In the genomic region with DNA sequence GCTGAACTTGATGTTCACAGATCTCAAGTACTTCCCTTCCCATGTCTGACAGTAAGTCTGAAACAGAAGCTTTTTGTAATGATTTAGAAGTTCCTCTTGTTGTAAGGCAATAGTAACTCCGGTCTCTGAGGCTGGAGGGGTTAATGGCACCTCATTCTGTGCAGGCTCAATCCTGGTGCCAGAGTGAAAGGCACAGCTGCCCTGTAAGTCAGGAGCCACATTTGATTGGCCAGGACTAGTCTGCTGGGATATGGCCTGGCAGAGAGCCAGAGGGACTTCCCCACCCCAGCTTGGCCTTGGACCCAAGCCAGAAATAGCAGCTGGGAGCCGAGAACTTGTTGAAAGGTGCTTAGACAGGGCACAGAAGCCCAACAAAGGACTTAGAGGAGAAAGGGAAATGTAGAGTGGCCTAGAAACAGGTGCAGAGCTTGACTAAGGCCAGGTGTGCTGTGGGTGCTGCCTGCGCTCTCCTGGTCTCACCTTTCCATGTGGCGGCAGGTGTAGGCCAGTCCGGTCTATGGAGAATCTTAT, we compare ENCODE assay signal across 8 mouse cellular contexts. TPM values are rescaled to one million over a fixed set of nuclear protein-coding genes. Genes with fewer than 3 reads are reported as not detected.
DNase-seq lines count a peak whose midpoint lies in the region; ATAC-seq lines count a peak whose summit lies in the region.

No protein-coding gene starts in this region.

- peak; percentile 84 for ATAC-seq in forebrain, embryonic 16.5 days
- ATAC-seq in lung, embryonic 16.5 days (ENCODE audit: low read depth): peak; percentile 96

- H3K4me3 ChIP-seq in forebrain, embryonic 16.5 days (replicated peaks; ENCODE audit: low read length): no peak overlapping the region
- H3K4me3 ChIP-seq in lung, embryonic 16.5 days (ENCODE audit: low read length): no peak overlapping the region

- H3K27me3 ChIP-seq in forebrain, embryonic 16.5 days (replicated peaks; ENCODE audit: control insufficient read depth, insufficient read depth, low read length): no peaks in the 10 kb centered on the region
- no peaks in the 10 kb centered on the region for H3K27me3 ChIP-seq in lung, embryonic 16.5 days (ENCODE audit: control insufficient read depth, insufficient read depth, low read depth, low read length)

- peaks cover 41% of the 10 kb centered on the region for H3K4me1 ChIP-seq in forebrain, embryonic 16.5 days (replicated peaks; ENCODE audit: control insufficient read depth, insufficient read depth, low read length)
- H3K4me1 ChIP-seq in lung, embryonic 16.5 days (replicated peaks; ENCODE audit: control insufficient read depth, insufficient read depth, low read length): peaks cover 22% of the 10 kb centered on the region

- DNase-seq in CD4-positive, CD25-positive, alpha-beta regulatory T cell, adult 2 months (ENCODE audit: low read depth, low spot score): peak; percentile 66
- DNase-seq in adrenal gland, postnatal 25 days: peak; percentile 83
- peak; percentile 84 for DNase-seq in heart, postnatal 36 days
- DNase-seq in layer of hippocampus, adult 8-10 months (ENCODE audit: low spot score in 2 of 2): peak; percentile 51 to 65
- peak; percentile 98 for DNase-seq in retina, postnatal 1 day
- peak; percentile 63 for DNase-seq in urinary bladder, adult 2 months (ENCODE audit: low spot score)

- peaks cover 19% of the 10 kb centered on the region; the same call in 1 of the 2 replicates for H3K36me3 ChIP-seq in forebrain, embryonic 16.5 days (ENCODE audit: control insufficient read depth, insufficient read depth)
- H3K36me3 ChIP-seq in lung, embryonic 16.5 days (ENCODE audit: control insufficient read depth, insufficient read depth, low read length): peaks cover 24% of the 10 kb centered on the region

- H3K9ac ChIP-seq in forebrain, embryonic 16.5 days (replicated peaks; ENCODE audit: low read depth, low read length): no peak overlapping the region
- no peak overlapping the region for H3K9ac ChIP-seq in lung, embryonic 16.5 days (ENCODE audit: low read length)

- peak overlapping the region; percentile 78 for H3K27ac ChIP-seq in forebrain, embryonic 16.5 days (ENCODE audit: low read length)
- H3K27ac ChIP-seq in lung, embryonic 16.5 days (ENCODE audit: low read length): peak overlapping the region; percentile 2; the same call in 1 of the 2 replicates

- WGBS in forebrain, embryonic 16.5 days: 26% methylated on average over 5 of the region's 5 CpGs
- WGBS in lung, embryonic 16.5 days: 33% methylated on average over 5 of the region's 5 CpGs

- H3K4me2 ChIP-seq in forebrain, embryonic 16.5 days (ENCODE audit: low read length): no peak overlapping the region
- no peak overlapping the region for H3K4me2 ChIP-seq in lung, embryonic 16.5 days (ENCODE audit: low read depth, low read length)

- H3K9me3 ChIP-seq in forebrain, embryonic 16.5 days (ENCODE audit: control insufficient read depth, low read length): no peaks in the 10 kb centered on the region
- no peaks in the 10 kb centered on the region for H3K9me3 ChIP-seq in lung, embryonic 16.5 days (ENCODE audit: control insufficient read depth, low read length)

- intact Hi-C loops in heart, postnatal 36 days (cut with DNase I): no loop called here

RNA-seq across cellular contexts. Expression of a gene that starts 34.3 kb away (rescaled TPM):
- total RNA-seq in adrenal gland, postnatal 25 days (2021): 15.9 and 22.5 TPM in 2 replicates
- 34.1 and 35.7 TPM in 2 replicates for polyA plus RNA-seq in forebrain, embryonic 16.5 days (2015; fragmentation: Nextera tagmentation; extraction: Ambion mirVana)
- 1 to 10 TPM; 6.0 to 7.3 TPM for total RNA-seq in heart, postnatal 36 days (2021)
- 10 to 100 TPM; 24.4 to 27.4 (median 26.6) TPM for total RNA-seq in layer of hippocampus, adult 8-10 months (2022)
- polyA plus RNA-seq in lung, embryonic 16.5 days (2015; fragmentation: Nextera tagmentation; extraction: Ambion mirVana): 15.5 and 17.4 TPM in 2 replicates
- 15.9 and 16.2 TPM in 2 replicates for polyA plus RNA-seq in urinary bladder, adult 2 months (2012; rRNA removed)

RNA-seq across cellular contexts. Expression of a gene that starts 54.2 kb away (rescaled TPM):
- total RNA-seq in adrenal gland, postnatal 25 days (2021): not detected in 2 replicates
- polyA plus RNA-seq in forebrain, embryonic 16.5 days (2015; fragmentation: Nextera tagmentation; extraction: Ambion mirVana): 0.35 TPM in 2 replicates
- not detected for total RNA-seq in heart, postnatal 36 days (2021)
- total RNA-seq in layer of hippocampus, adult 8-10 months (2022): under 1 TPM in 3 of 4 experiments, not detected in 1; 0.18 to 0.40 (median 0.27) TPM
- polyA plus RNA-seq in lung, embryonic 16.5 days (2015; fragmentation: Nextera tagmentation; extraction: Ambion mirVana): 1.5 and 2.0 TPM in 2 replicates
- polyA plus RNA-seq in urinary bladder, adult 2 months (2012; rRNA removed): 0.74 and 1.3 TPM in 2 replicates

RNA-seq across cellular contexts. Expression of a gene that starts 55.3 kb away (rescaled TPM):
- 1.1 and 1.2 TPM in 2 replicates for total RNA-seq in adrenal gland, postnatal 25 days (2021)
- polyA plus RNA-seq in forebrain, embryonic 16.5 days (2015; fragmentation: Nextera tagmentation; extraction: Ambion mirVana): 71.6 and 85.9 TPM in 2 replicates
- under 1 TPM; 0.14 to 0.31 TPM for total RNA-seq in heart, postnatal 36 days (2021)
- 10 to 100 TPM; 25.0 to 29.0 (median 27.5) TPM for total RNA-seq in layer of hippocampus, adult 8-10 months (2022)
- 11.7 and 11.9 TPM in 2 replicates for polyA plus RNA-seq in lung, embryonic 16.5 days (2015; fragmentation: Nextera tagmentation; extraction: Ambion mirVana)
- polyA plus RNA-seq in urinary bladder, adult 2 months (2012; rRNA removed): 50.5 and 53.6 TPM in 2 replicates

Comparison
In these comparisons a context has a peak if more than half of its experiments do, and no peak if none do; other contexts are left out.
1. RNA of a gene that starts 55.3 kb away (total RNA-seq): 25.0 to 29.0 TPM in layer of hippocampus, adult 8-10 months; 1.1 to 1.2 TPM in adrenal gland, postnatal 25 days and 0.14 to 0.31 TPM in heart, postnatal 36 days; every median in the first group is over 10 times any median in the second.
2. Peak in every context shown above with its lines, with median percentiles within 50 percentile points of each other: DNase-seq.